Mouse (Mus musculus): Measurements from ENCODE around the gene Sh3bp2. TPM values are rescaled to one million over a fixed set of nuclear protein-coding genes. Genes with fewer than 3 reads are reported as not detected.

Sh3bp2 gene
- total and polyA plus RNA-seq, 3 experiments = 7.9 to 12.0 TPM; not detected in 1

- Histone ChIP-seq H3K9ac (ENCODE audit: control insufficient read depth, low read depth, low read length, poor library complexity, severe bottlenecking) (no peak overlapping the region), H3K4me3 (ENCODE audit: control insufficient read depth in 1 of 2, insufficient read depth in 1 of 2, low read depth in 2 of 2, low read length in 2 of 2) (no peak overlapping the region), H3K4me1 (ENCODE audit: control insufficient read depth in 1 of 2, insufficient read depth in 2 of 2, low read length in 2 of 2) (peaks cover 24 to 36% of the 10 kb centered on the region in 2 experiments), H3K36me3 (ENCODE audit: control insufficient read depth in 1 of 2, insufficient read depth in 2 of 2, low read length in 2 of 2) (peaks cover 0 to 46% of the 10 kb centered on the region in 2 experiments; a peak in 2 of 4 replicates), H3K79me2 (ENCODE audit: control insufficient read depth, insufficient read depth, low read length, poor library complexity) (peaks cover 20% of the 10 kb centered on the region), H3K27me3 (ENCODE audit: control insufficient read depth in 1 of 2, insufficient read depth in 2 of 2, low read length in 2 of 2) (no peaks in the 10 kb centered on the region), H3K27ac (ENCODE audit: control insufficient read depth, low read depth, low read length) (no peak overlapping the region), H3K9me3 (replicated peaks; ENCODE audit: insufficient read depth, low read length) (no peaks in the 10 kb centered on the region)
- peak; percentile 53 for DNase-seq (ENCODE audit: low read depth, low spot score)
- TF ChIP-seq CHD1 (IDR thresholded peaks at IDR 0.05; ENCODE audit: low read depth, low read length) (no peak), ELF1 (IDR thresholded peaks at IDR 0.05; ENCODE audit: low read depth, low read length) (no peak), MYC (IDR thresholded peaks at IDR 0.05; ENCODE audit: low read depth, low read length) (no peak), TCF12 (IDR thresholded peaks at IDR 0.05; ENCODE audit: low read depth, low read length) (peak; percentile 50; the same call in 1 of the 2 replicates), GABPA (IDR thresholded peaks at IDR 0.05; ENCODE audit: low read depth, low read length) (no peak), MAX (IDR thresholded peaks at IDR 0.05; ENCODE audit: low read length) (no peak), BHLHE40 (IDR thresholded peaks at IDR 0.05; ENCODE audit: borderline replicate concordance, low read depth, low read length) (peak; percentile 38; the same call in 1 of the 2 replicates), ZMIZ1 (IDR thresholded peaks at IDR 0.05; ENCODE audit: low read depth, low read length) (no peak), CHD2 (IDR thresholded peaks at IDR 0.05; ENCODE audit: low read length) (no peak), CTCF (IDR thresholded peaks at IDR 0.05 in 2 of 3, conservative IDR thresholded peaks at IDR 0.05 in 1 of 3; ENCODE audit: control insufficient read depth in 1 of 3, insufficient read depth in 1 of 3, low read depth in 2 of 3, low read length in 3 of 3, poor library complexity in 1 of 3, severe bottlenecking in 1 of 3) (no peak), RAD21 (IDR thresholded peaks at IDR 0.05; ENCODE audit: low read depth, low read length) (no peak), KAT2A (conservative IDR thresholded peaks at IDR 0.05; ENCODE audit: low read depth, low read length) (no peak), RCOR1 (IDR thresholded peaks at IDR 0.05; ENCODE audit: low read depth, low read length) (no peak), MXI1 (IDR thresholded peaks at IDR 0.05; ENCODE audit: low read depth, low read length) (no peak), ZNF384 (IDR thresholded peaks at IDR 0.05; ENCODE audit: low read depth, low read length) (no peak; the same call in 1 of the 2 replicates), HCFC1 (IDR thresholded peaks at IDR 0.05; ENCODE audit: low read depth, low read length) (no peak), USF1 (IDR thresholded peaks at IDR 0.05; ENCODE audit: low read depth, low read length) (peak; percentile 82), MEF2A (IDR thresholded peaks at IDR 0.05; ENCODE audit: extremely low read depth, insufficient replicate concordance, low read depth, low read length, poor library complexity, severe bottlenecking) (no peak), SMC3 (IDR thresholded peaks at IDR 0.05; ENCODE audit: low read depth, low read length) (no peak), ZKSCAN1 (IDR thresholded peaks at IDR 0.05; ENCODE audit: low read depth, low read length) (no peak), NRF1 (IDR thresholded peaks at IDR 0.05; ENCODE audit: insufficient read depth, low read depth, low read length, poor library complexity, severe bottlenecking) (no peak), MYB (IDR thresholded peaks at IDR 0.05; ENCODE audit: low read depth, low read length) (no peak), E2F4 (IDR thresholded peaks at IDR 0.05; ENCODE audit: borderline replicate concordance, low read depth, low read length) (no peak), TBP (IDR thresholded peaks at IDR 0.05; ENCODE audit: low read depth, low read length) (no peak), TAL1 (IDR thresholded peaks at IDR 0.05; ENCODE audit: low read length) (no peak), MAFK (IDR thresholded peaks at IDR 0.05; ENCODE audit: borderline replicate concordance, low read depth, low read length) (no peak), SIN3A (IDR thresholded peaks at IDR 0.05; ENCODE audit: low read length) (peak; percentile 41), GATA1 (IDR thresholded peaks at IDR 0.05; ENCODE audit: low read depth, low read length) (peak; percentile 59), POLR2AphosphoS5 (IDR thresholded peaks at IDR 0.05; ENCODE audit: borderline replicate concordance, low read depth, low read length) (no peak), JUND (IDR thresholded peaks at IDR 0.05; ENCODE audit: low read depth, low read length) (no peak), ZC3H11A (IDR thresholded peaks at IDR 0.05; ENCODE audit: low read depth, low read length) (no peak), NELFE (IDR thresholded peaks at IDR 0.05; ENCODE audit: low read depth, low read length) (no peak), ETS1 (IDR thresholded peaks at IDR 0.05; ENCODE audit: low read depth, low read length) (peak; percentile 52; the same call in 1 of the 2 replicates), MAZ (IDR thresholded peaks at IDR 0.05; ENCODE audit: low read depth, low read length) (0 out of 2 replicates have a peak, but pooled peaks have one; percentile 45), USF2 (IDR thresholded peaks at IDR 0.05; ENCODE audit: borderline replicate concordance in 1 of 2, insufficient read depth in 1 of 2, low read depth in 1 of 2, low read length in 2 of 2) (peak in 1 of 2 experiments; percentile 46; a peak in 1 of 4 replicates), POLR2A (IDR thresholded peaks at IDR 0.05; ENCODE audit: control insufficient read depth in 1 of 2, insufficient read depth in 1 of 2, low read depth in 1 of 2, low read length in 2 of 2, poor library complexity in 1 of 2) (no peak), EP300 (IDR thresholded peaks at IDR 0.05; ENCODE audit: low read depth in 1 of 2, low read length in 2 of 2) (peak; percentile 44 to 57; a peak in 3 of 4 replicates)
These were observed 52.5 kb downstream of the Sh3bp2 start for GRCm38 (mm10) chr5:34578038-34578655.

Data from MEL (cell line).